Mouse (Mus musculus) adipose tissue, adult 10 weeks (tissue): ENCODE results near the gene Ubr3. TPM values are rescaled to one million over a fixed set of nuclear protein-coding genes. Genes with fewer than 3 reads are reported as not detected.

Experiments used
- polyA plus RNA-seq: library from polyadenylated mRNA; stranded (reverse); fragments of 350-450 nt; fragmentation: Illumina TruSeq; extraction: RNeasy Lipid Tissue Mini Kit (QIAGEN cat#74804); gene quantifications from one replicate; pipeline ENCODE4 v1.2.3, GENCODE M21; 2014; ENCODE audit warnings: low read depth, low replicate concordance

Ubr3 gene
- 38.9 TPM for polyA plus RNA-seq

GRCm38 (mm10) chr2:69897039-69897617 lies at the start of gene Ubr3:
Gene Ubr3 (plus strand): TSS chr2:69897246.

GRCm38 (mm10) chr2:69861485-69862091 lies 35.5 kb upstream of the Ubr3 start, which contains the start of gene Ssb:
Gene Ssb (plus strand): TSS chr2:69861562.

GRCm38 (mm10) chr2:69885451-69886305 lies 11.4 kb upstream of the Ubr3 start, which contains the start of gene Mettl5:
Gene Mettl5 (minus strand): TSS chr2:69885615.

GRCm38 (mm10) chr2:70038752-70039151 lies 141.7 kb downstream of the Ubr3 start, which contains the start of gene Myo3b:
Gene Myo3b (plus strand): TSS chr2:70039126.

Other genes with a start within 250 kb of the Ubr3 start
- gene Klhl41, start 227.1 kb upstream of the Ubr3 start, polyA plus RNA-seq: 0.42 TPM
- gene Fastkd1, start 183.7 kb upstream of the Ubr3 start, polyA plus RNA-seq: 11.1 TPM
- 28.4 TPM for gene Ppig, start 174.7 kb upstream of the Ubr3 start, polyA plus RNA-seq
- gene Ccdc173, start 107.7 kb upstream of the Ubr3 start, polyA plus RNA-seq: 5.8 TPM
- 27.0 TPM for gene Phospho2, start 107.6 kb upstream of the Ubr3 start, polyA plus RNA-seq
- gene Klhl23, start 75.3 kb upstream of the Ubr3 start, polyA plus RNA-seq: 22.6 TPM
- 98.9 TPM for gene Ssb, start 35.7 kb upstream of the Ubr3 start, polyA plus RNA-seq
- 21.0 TPM for gene Mettl5, start 11.6 kb upstream of the Ubr3 start, polyA plus RNA-seq
- 40.9 TPM for gene Myo3b, start 141.9 kb downstream of the Ubr3 start, polyA plus RNA-seq